Mouse (Mus musculus): ENCODE data around the gene Dynll2. TPM values are rescaled to one million over a fixed set of nuclear protein-coding genes. Genes with fewer than 3 reads are reported as not detected.

Gene Dynll2
- 94.8 TPM for polyA plus RNA-seq (2014; fragmentation: Illumina TruSeq; extraction: RNeasy Lipid Tissue Mini Kit (QIAGEN cat#74804); ENCODE audit: low read depth, low replicate concordance)

DNA sequence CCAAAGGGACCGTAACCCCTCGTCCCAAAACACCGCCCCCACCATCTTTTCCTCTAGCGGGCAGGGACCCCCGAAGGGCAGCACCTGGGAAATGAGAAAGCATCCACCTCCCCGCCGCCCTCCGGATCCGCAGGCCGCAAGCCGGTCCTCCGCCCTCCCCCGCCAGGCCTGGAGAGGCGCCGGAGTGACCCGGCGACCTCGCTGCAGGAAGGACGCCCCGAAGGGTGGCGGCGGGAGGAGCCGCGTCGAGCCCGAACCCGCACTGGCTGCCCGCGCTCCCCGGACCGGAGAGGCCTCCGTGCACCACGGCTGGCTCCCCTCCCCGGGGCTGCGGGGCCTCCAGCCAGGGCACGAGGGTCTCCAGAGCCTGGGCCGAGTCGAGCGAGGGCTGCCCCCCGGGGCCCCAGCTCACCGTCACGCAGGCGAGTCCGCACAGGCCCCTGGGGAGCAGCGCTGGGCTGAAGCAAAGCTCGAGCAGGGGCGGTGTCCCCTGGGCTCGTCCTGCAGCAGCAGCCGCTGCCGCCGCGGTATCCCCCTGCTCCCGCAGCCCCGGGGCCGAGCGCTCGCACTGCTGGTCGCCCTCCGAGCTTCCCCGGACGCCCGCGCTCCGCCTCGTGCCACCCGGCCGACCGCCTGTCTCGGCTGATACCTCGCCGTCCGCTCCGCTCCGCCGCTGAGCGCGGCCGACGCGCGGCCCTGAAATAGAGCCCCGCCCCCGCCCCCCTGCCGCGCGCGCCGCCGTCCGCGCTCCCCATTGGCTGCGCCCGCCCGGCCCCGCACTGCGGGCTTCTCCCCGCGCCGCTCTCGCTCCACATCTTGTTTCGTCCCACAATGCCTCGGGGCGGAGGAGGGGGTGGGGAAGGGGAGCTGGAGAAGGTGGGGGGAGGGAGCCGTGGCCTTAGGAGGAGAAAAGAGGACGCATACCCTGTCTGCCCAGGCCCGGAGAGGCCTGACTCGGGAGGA is at the start of gene Dynll2:
TSS of gene Dynll2 (minus strand) at position 703 of the 963 bp plus-strand sequence.

Other genes starting within 250 kb of the Dynll2 start
- 17.7 TPM for gene Supt4a, start 250.0 kb downstream of the Dynll2 start, polyA plus RNA-seq (2014; fragmentation: Illumina TruSeq; extraction: RNeasy Lipid Tissue Mini Kit (QIAGEN cat#74804); ENCODE audit: low read depth, low replicate concordance)
- not detected for gene Tspoap1, start 227.0 kb downstream of the Dynll2 start, polyA plus RNA-seq (2014; fragmentation: Illumina TruSeq; extraction: RNeasy Lipid Tissue Mini Kit (QIAGEN cat#74804); ENCODE audit: low read depth, low replicate concordance)
- gene Mpo, start 194.0 kb downstream of the Dynll2 start, polyA plus RNA-seq (2014; fragmentation: Illumina TruSeq; extraction: RNeasy Lipid Tissue Mini Kit (QIAGEN cat#74804); ENCODE audit: low read depth, low replicate concordance) = not detected
- gene Lpo, start 159.2 kb downstream of the Dynll2 start, polyA plus RNA-seq (2014; fragmentation: Illumina TruSeq; extraction: RNeasy Lipid Tissue Mini Kit (QIAGEN cat#74804); ENCODE audit: low read depth, low replicate concordance) = 1.3 TPM
- 1.8 TPM for gene Mks1, start 134.3 kb downstream of the Dynll2 start, polyA plus RNA-seq (2014; fragmentation: Illumina TruSeq; extraction: RNeasy Lipid Tissue Mini Kit (QIAGEN cat#74804); ENCODE audit: low read depth, low replicate concordance)
- not detected for gene Epx, start 112.0 kb downstream of the Dynll2 start, polyA plus RNA-seq (2014; fragmentation: Illumina TruSeq; extraction: RNeasy Lipid Tissue Mini Kit (QIAGEN cat#74804); ENCODE audit: low read depth, low replicate concordance)
- gene Olfr462, start 95.3 kb downstream of the Dynll2 start, polyA plus RNA-seq (2014; fragmentation: Illumina TruSeq; extraction: RNeasy Lipid Tissue Mini Kit (QIAGEN cat#74804); ENCODE audit: low read depth, low replicate concordance) = not detected
- gene Olfr463, start 90.1 kb downstream of the Dynll2 start, polyA plus RNA-seq (2014; fragmentation: Illumina TruSeq; extraction: RNeasy Lipid Tissue Mini Kit (QIAGEN cat#74804); ENCODE audit: low read depth, low replicate concordance) = not detected
- gene Olfr464, start 66.6 kb downstream of the Dynll2 start, polyA plus RNA-seq (2014; fragmentation: Illumina TruSeq; extraction: RNeasy Lipid Tissue Mini Kit (QIAGEN cat#74804); ENCODE audit: low read depth, low replicate concordance) = not detected
- gene Srsf1, start 59.8 kb upstream of the Dynll2 start, polyA plus RNA-seq (2014; fragmentation: Illumina TruSeq; extraction: RNeasy Lipid Tissue Mini Kit (QIAGEN cat#74804); ENCODE audit: low read depth, low replicate concordance) = 980 TPM
- gene Vezf1, start 80.7 kb upstream of the Dynll2 start, polyA plus RNA-seq (2014; fragmentation: Illumina TruSeq; extraction: RNeasy Lipid Tissue Mini Kit (QIAGEN cat#74804); ENCODE audit: low read depth, low replicate concordance) = 109 TPM
- 9.1 TPM for gene Cuedc1, start 110.5 kb upstream of the Dynll2 start, polyA plus RNA-seq (2014; fragmentation: Illumina TruSeq; extraction: RNeasy Lipid Tissue Mini Kit (QIAGEN cat#74804); ENCODE audit: low read depth, low replicate concordance)
- gene Mrps23, start 216.9 kb upstream of the Dynll2 start, polyA plus RNA-seq (2014; fragmentation: Illumina TruSeq; extraction: RNeasy Lipid Tissue Mini Kit (QIAGEN cat#74804); ENCODE audit: low read depth, low replicate concordance) = 78.1 TPM